In genomic region chr15:79803533-79804351, GRCm38 (mm10) we compare ENCODE assay signal across 9 mouse cellular contexts. TPM values are rescaled to one million over a fixed set of nuclear protein-coding genes. Genes with fewer than 3 reads are reported as not detected.
DNase-seq lines count a peak whose midpoint lies in the region; ATAC-seq and TF ChIP-seq lines count a peak whose summit lies in the region.
"Had no signal": no experiment of that assay in that cellular context is flagged by ENCODE, and none has a peak within 500 bp of the region (broad histone marks: within the 10 kb centered on the region; RNA-seq: fewer than 3 reads in every experiment).

No protein-coding gene starts in this region.

- no peak for TF ChIP-seq POLR2A in heart, adult 2 months (IDR thresholded peaks at IDR 0.05; ENCODE audit: insufficient read depth, low read depth, low read length)
- no peak for TF ChIP-seq POLR2A in ES-Bruce4 (IDR thresholded peaks at IDR 0.05; ENCODE audit: insufficient read depth, low read length)

- H3K9ac ChIP-seq in heart, adult 2 months (ENCODE audit: low read depth, low read length): peak overlapping the region; percentile 72
- peak overlapping the region; percentile 73 for H3K9ac ChIP-seq in ES-Bruce4 (ENCODE audit: low read depth, poor library complexity, severe bottlenecking)
- H3K9ac ChIP-seq in intestine, embryonic 16.5 days (ENCODE audit: low read depth, low read length): peak overlapping the region; percentile 68
- H3K9ac ChIP-seq in midbrain, embryonic 15.5 days: peak overlapping the region; percentile 81

- H3K4me3 ChIP-seq in heart, adult 2 months: peak overlapping the region; percentile 45
- peak overlapping the region; percentile 61 for H3K4me3 ChIP-seq in ES-Bruce4 (ENCODE audit: low read depth, low read length)
- H3K4me3 ChIP-seq in forebrain, embryonic 10.5 days: peak overlapping the region; percentile 73
- peak overlapping the region; percentile 66 for H3K4me3 ChIP-seq in intestine, embryonic 16.5 days (ENCODE audit: low read length)
- peak overlapping the region; percentile 67 for H3K4me3 ChIP-seq in midbrain, embryonic 15.5 days

- H3K4me2 ChIP-seq in intestine, embryonic 16.5 days (ENCODE audit: low read depth, low read length): peak overlapping the region; percentile 92
- H3K4me2 ChIP-seq in midbrain, embryonic 15.5 days: peak overlapping the region; percentile 81

- TF ChIP-seq EP300 in heart, adult 2 months (IDR thresholded peaks at IDR 0.05; ENCODE audit: insufficient read depth, low read depth, low read length): no peak
- TF ChIP-seq EP300 in ES-Bruce4 (IDR thresholded peaks at IDR 0.05; ENCODE audit: insufficient read depth, low read depth, low read length): no peak

- no peaks in the 10 kb centered on the region for H3K36me3 ChIP-seq in heart, adult 2 months (ENCODE audit: control insufficient read depth, insufficient read depth, low read length)
- H3K36me3 ChIP-seq in ES-Bruce4 (ENCODE audit: control insufficient read depth, insufficient read depth, low read length, poor library complexity, severe bottlenecking): no peaks in the 10 kb centered on the region
- H3K36me3 ChIP-seq in forebrain, embryonic 10.5 days (replicated peaks): no peaks in the 10 kb centered on the region
- no peaks in the 10 kb centered on the region for H3K36me3 ChIP-seq in intestine, embryonic 16.5 days (ENCODE audit: control insufficient read depth, insufficient read depth, low read length)
- H3K36me3 ChIP-seq in midbrain, embryonic 15.5 days (replicated peaks): no peaks in the 10 kb centered on the region

- H3K27ac ChIP-seq in heart, adult 2 months: no peak overlapping the region
- no peak overlapping the region for H3K27ac ChIP-seq in ES-Bruce4 (ENCODE audit: insufficient read depth, low read length)
- H3K27ac ChIP-seq in forebrain, embryonic 10.5 days: peak overlapping the region; percentile 79
- H3K27ac ChIP-seq in intestine, embryonic 16.5 days (ENCODE audit: low read length): no peak overlapping the region
- peak overlapping the region; percentile 88 for H3K27ac ChIP-seq in midbrain, embryonic 15.5 days

- H3K4me1 ChIP-seq in heart, adult 2 months (ENCODE audit: control insufficient read depth, insufficient read depth, low read length): 0 out of 2 replicates have a peak, but pooled peaks cover 2% of the 10 kb centered on the region
- H3K4me1 ChIP-seq in ES-Bruce4 (ENCODE audit: control insufficient read depth, insufficient read depth, low read length): no peaks in the 10 kb centered on the region
- peaks cover 20% of the 10 kb centered on the region for H3K4me1 ChIP-seq in forebrain, embryonic 10.5 days
- H3K4me1 ChIP-seq in intestine, embryonic 16.5 days (ENCODE audit: control insufficient read depth, insufficient read depth, low read length): peaks cover 8% of the 10 kb centered on the region; the same call in 1 of the 2 replicates
- H3K4me1 ChIP-seq in midbrain, embryonic 15.5 days: peaks cover 34% of the 10 kb centered on the region

- H3K27me3 ChIP-seq in heart, adult 2 months (ENCODE audit: control insufficient read depth, insufficient read depth, low read length): peaks cover 3% of the 10 kb centered on the region; the same call in 1 of the 2 replicates
- peaks cover 14% of the 10 kb centered on the region for H3K27me3 ChIP-seq in ES-Bruce4 (ENCODE audit: control insufficient read depth, insufficient read depth, low read length, poor library complexity, severe bottlenecking)
- H3K27me3 ChIP-seq in forebrain, embryonic 10.5 days (ENCODE audit: poor library complexity, severe bottlenecking): peaks cover 87% of the 10 kb centered on the region
- H3K27me3 ChIP-seq in intestine, embryonic 16.5 days (replicated peaks; ENCODE audit: control insufficient read depth, insufficient read depth, low read length): peaks cover 58% of the 10 kb centered on the region
- H3K27me3 ChIP-seq in midbrain, embryonic 15.5 days (replicated peaks): peaks cover 34% of the 10 kb centered on the region

- intact Hi-C loops in heart, adult 2 months (cut with DNase I): no loop called here
- intact Hi-C loops in heart, postnatal 25 days (cut with DNase I): no loop called here

- TF ChIP-seq CTCF in heart, adult 2 months (IDR thresholded peaks at IDR 0.05): no peak; the same call in 1 of the 2 replicates
- no peak for TF ChIP-seq CTCF in ES-Bruce4 (IDR thresholded peaks at IDR 0.05; ENCODE audit: low read depth, low read length)

- ATAC-seq in intestine, embryonic 16.5 days: peak; percentile 55
- ATAC-seq in midbrain, embryonic 15.5 days (replicated peaks): peak; percentile 67
- ATAC-seq in erythroid progenitor cell, adult 5-6 weeks (replicated peaks; ENCODE audit: low FRiP score, poor library complexity, severe bottlenecking): no peak

- DNase-seq in heart, adult 2 months: no peak
- no peak for DNase-seq in heart, postnatal 25 days (ENCODE audit: low spot score)
- DNase-seq in forebrain, embryonic 10.5 days (ENCODE audit: extremely low spot score, low spot score): no peak
- DNase-seq in spleen, adult 12 weeks (ENCODE audit: low spot score): no peak

- H3K79me2 ChIP-seq in heart, adult 2 months (replicated peaks; ENCODE audit: control insufficient read depth, insufficient read depth, low read length): no peaks in the 10 kb centered on the region

- H3K9me3 ChIP-seq in ES-Bruce4 (replicated peaks; ENCODE audit: control insufficient read depth, insufficient read depth, low read length, poor library complexity, severe bottlenecking): no peaks in the 10 kb centered on the region
- H3K9me3 ChIP-seq in forebrain, embryonic 10.5 days: no peaks in the 10 kb centered on the region
- no peaks in the 10 kb centered on the region for H3K9me3 ChIP-seq in intestine, embryonic 16.5 days (ENCODE audit: control insufficient read depth, low read length)
- no peaks in the 10 kb centered on the region for H3K9me3 ChIP-seq in midbrain, embryonic 15.5 days

- 5% methylated on average over 80 of the region's 81 CpGs for WGBS in heart, adult 2 months
- WGBS in forebrain, embryonic 10.5 days: 5% methylated on average over 81 of the region's 81 CpGs
- WGBS in intestine, embryonic 16.5 days: 6% methylated on average over 80 of the region's 81 CpGs
- 4% methylated on average over 78 of the region's 81 CpGs for WGBS in midbrain, embryonic 15.5 days

RNA-seq across cellular contexts. Expression of gene Nptxr, which starts 0.8 kb away (rescaled TPM):
- 1 to 10 TPM; 1.5 to 1.7 TPM for total RNA-seq in heart, adult 2 months (2021)
- polyA plus RNA-seq in heart, adult 2 months (2012; rRNA removed): 1.3 and 1.6 TPM in 2 replicates
- 1 to 10 TPM; 1.5 to 1.8 TPM for total RNA-seq in heart, postnatal 25 days (2021)
- 8.0 and 9.7 TPM in 2 replicates for polyA plus RNA-seq in ES-Bruce4 (2011; ENCODE audit: insufficient read depth, insufficient read length, low read depth, missing spikeins)
- polyA plus RNA-seq in forebrain, embryonic 10.5 days (2016; fragmentation: Nextera tagmentation; extraction: Ambion mirVana): 1.6 and 1.7 TPM in 2 replicates
- 1.3 and 1.8 TPM in 2 replicates for polyA plus RNA-seq in intestine, embryonic 16.5 days (2015; fragmentation: Nextera tagmentation; extraction: Ambion mirVana)
- 52.0 and 54.8 TPM in 2 replicates for polyA plus RNA-seq in midbrain, embryonic 15.5 days (2015; fragmentation: Nextera tagmentation; extraction: Ambion mirVana)
- total RNA-seq in erythroid progenitor cell, adult 5-6 weeks (2015; ENCODE audit: low replicate concordance): not detected in 2 replicates
- total RNA-seq in erythroid progenitor cell, adult 5-6 weeks (2017; ENCODE audit: low replicate concordance): 0.53 TPM in 1 of 2 replicates, not detected in the other

RNA-seq across cellular contexts. Expression of gene Dnal4, which starts 26.1 kb away (rescaled TPM):
- total RNA-seq in heart, adult 2 months (2021): 10 to 100 TPM; 19.3 to 21.7 TPM
- 43.0 and 46.8 TPM in 2 replicates for polyA plus RNA-seq in heart, adult 2 months (2012; rRNA removed)
- 10 to 100 TPM; 20.5 to 22.9 TPM for total RNA-seq in heart, postnatal 25 days (2021)
- 15.7 and 19.9 TPM in 2 replicates for polyA plus RNA-seq in ES-Bruce4 (2011; ENCODE audit: insufficient read depth, insufficient read length, low read depth, missing spikeins)
- polyA plus RNA-seq in forebrain, embryonic 10.5 days (2016; fragmentation: Nextera tagmentation; extraction: Ambion mirVana): 63.3 and 70.8 TPM in 2 replicates
- polyA plus RNA-seq in intestine, embryonic 16.5 days (2015; fragmentation: Nextera tagmentation; extraction: Ambion mirVana): 38.8 and 43.0 TPM in 2 replicates
- 80.6 and 81.1 TPM in 2 replicates for polyA plus RNA-seq in midbrain, embryonic 15.5 days (2015; fragmentation: Nextera tagmentation; extraction: Ambion mirVana)
- 1.8 TPM in 1 of 2 replicates, not detected in the other for total RNA-seq in erythroid progenitor cell, adult 5-6 weeks (2015; ENCODE audit: low replicate concordance)
- total RNA-seq in erythroid progenitor cell, adult 5-6 weeks (2017; ENCODE audit: low replicate concordance): 0.30 and 1.7 TPM in 2 replicates

RNA-seq across cellular contexts. Expression of gene Npcd, which starts 30.3 kb away (rescaled TPM):
- total RNA-seq in heart, adult 2 months (2021): under 1 TPM; 0.29 to 0.30 TPM
- polyA plus RNA-seq in heart, adult 2 months (2012; rRNA removed): 0.31 TPM in 1 of 2 replicates, not detected in the other
- total RNA-seq in heart, postnatal 25 days (2021): under 1 TPM in 1 of 2 experiments, not detected in 1; 0.26 TPM
- polyA plus RNA-seq in ES-Bruce4 (2011; ENCODE audit: insufficient read depth, insufficient read length, low read depth, missing spikeins): 1.2 TPM in 1 of 2 replicates, not detected in the other
- not detected in 2 replicates for polyA plus RNA-seq in forebrain, embryonic 10.5 days (2016; fragmentation: Nextera tagmentation; extraction: Ambion mirVana)
- polyA plus RNA-seq in intestine, embryonic 16.5 days (2015; fragmentation: Nextera tagmentation; extraction: Ambion mirVana): not detected in 2 replicates
- polyA plus RNA-seq in midbrain, embryonic 15.5 days (2015; fragmentation: Nextera tagmentation; extraction: Ambion mirVana): 0.42 and 0.98 TPM in 2 replicates
- not detected in 2 replicates for total RNA-seq in erythroid progenitor cell, adult 5-6 weeks (2015; ENCODE audit: low replicate concordance)
- total RNA-seq in erythroid progenitor cell, adult 5-6 weeks (2017; ENCODE audit: low replicate concordance): not detected in 2 replicates
- total RNA-seq: hematopoietic stem cell, adult 5-6 weeks had no signal

RNA-seq across cellular contexts. Expression of gene Cbx6, which starts 30.7 kb away (rescaled TPM):
- 10 to 100 TPM; 21.1 to 21.3 TPM for total RNA-seq in heart, adult 2 months (2021)
- 22.9 and 24.1 TPM in 2 replicates for polyA plus RNA-seq in heart, adult 2 months (2012; rRNA removed)
- 10 to 100 TPM; 27.9 to 33.5 TPM for total RNA-seq in heart, postnatal 25 days (2021)
- 25.7 and 28.7 TPM in 2 replicates for polyA plus RNA-seq in ES-Bruce4 (2011; ENCODE audit: insufficient read depth, insufficient read length, low read depth, missing spikeins)
- polyA plus RNA-seq in forebrain, embryonic 10.5 days (2016; fragmentation: Nextera tagmentation; extraction: Ambion mirVana): 21.6 and 22.3 TPM in 2 replicates
- 31.4 and 31.6 TPM in 2 replicates for polyA plus RNA-seq in intestine, embryonic 16.5 days (2015; fragmentation: Nextera tagmentation; extraction: Ambion mirVana)
- polyA plus RNA-seq in midbrain, embryonic 15.5 days (2015; fragmentation: Nextera tagmentation; extraction: Ambion mirVana): 70.6 and 75.7 TPM in 2 replicates
- 13.8 and 20.2 TPM in 2 replicates for total RNA-seq in erythroid progenitor cell, adult 5-6 weeks (2015; ENCODE audit: low replicate concordance)
- total RNA-seq in erythroid progenitor cell, adult 5-6 weeks (2017; ENCODE audit: low replicate concordance): 21.8 and 38.9 TPM in 2 replicates

Comparison
In these comparisons a context has a peak if more than half of its experiments do, and no peak if none do; other contexts are left out.
1. H3K27ac ChIP-seq: peak in forebrain, embryonic 10.5 days (single experiment) and midbrain, embryonic 15.5 days (single experiment); none in heart, adult 2 months (single experiment), ES-Bruce4 (single experiment) and intestine, embryonic 16.5 days (single experiment).
2. Peak in every context shown above with its lines, with median percentiles within 50 percentile points of each other: H3K4me3 ChIP-seq and H3K9ac ChIP-seq.